8 mouse cellular contexts compared by ENCODE assay signal in the genomic region with DNA sequence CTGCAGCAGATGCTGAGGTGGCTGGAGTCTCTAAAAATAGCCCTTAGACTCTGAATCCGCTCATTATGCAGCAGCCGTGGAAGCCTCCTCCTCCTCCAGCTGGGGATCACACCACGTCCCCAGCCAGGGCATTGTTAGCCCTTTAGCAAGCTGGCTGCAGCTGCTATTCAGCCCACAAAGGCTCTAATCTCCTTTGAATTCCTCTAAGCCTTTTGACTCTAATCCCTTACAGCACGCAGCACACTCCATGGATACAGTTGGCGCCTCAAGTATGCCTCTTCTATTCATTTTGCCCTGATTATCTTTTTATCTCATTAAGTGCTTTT.
DNase-seq lines count a peak whose midpoint lies in the region; ATAC-seq lines count a peak whose summit lies in the region.

No protein-coding gene starts in this region.

- no peak overlapping the region for H3K27ac ChIP-seq in heart, embryonic 16.5 days (ENCODE audit: low read length)
- peak overlapping the region; percentile 46; the same call in 1 of the 2 replicates for H3K27ac ChIP-seq in limb, embryonic 10.5 days
- H3K27ac ChIP-seq in stomach, embryonic 15.5 days, result no peak overlapping the region

- no peaks in the 10 kb centered on the region for H3K9me3 ChIP-seq in heart, embryonic 16.5 days (replicated peaks; ENCODE audit: control insufficient read depth, low read length)
- no peaks in the 10 kb centered on the region for H3K9me3 ChIP-seq in limb, embryonic 10.5 days (replicated peaks)
- no peaks in the 10 kb centered on the region for H3K9me3 ChIP-seq in stomach, embryonic 15.5 days

- H3K4me3 ChIP-seq in heart, embryonic 16.5 days (ENCODE audit: low read length), result no peak overlapping the region
- no peak overlapping the region for H3K4me3 ChIP-seq in limb, embryonic 10.5 days
- no peak overlapping the region for H3K4me3 ChIP-seq in stomach, embryonic 15.5 days (replicated peaks)

- no peak for DNase-seq in frontal cortex, postnatal 14 days (ENCODE audit: low spot score in 2 of 2)
- DNase-seq in brain, adult 2 months (ENCODE audit: low read depth, low spot score), result peak; percentile 89
- DNase-seq in limb, embryonic 10.5 days (ENCODE audit: low spot score), result no peak
- DNase-seq in urinary bladder, postnatal 36 days (ENCODE audit: low spot score in 2 of 2), result no peak
- no peak for DNase-seq in adrenal gland, postnatal 4 days (ENCODE audit: low spot score in 2 of 2)

- no peak overlapping the region for H3K9ac ChIP-seq in heart, embryonic 16.5 days (ENCODE audit: low read length)
- H3K9ac ChIP-seq in stomach, embryonic 15.5 days, result no peak overlapping the region

- peaks cover 11% of the 10 kb centered on the region for H3K4me1 ChIP-seq in heart, embryonic 16.5 days (ENCODE audit: control insufficient read depth, insufficient read depth, low read length)
- H3K4me1 ChIP-seq in limb, embryonic 10.5 days, result peaks cover 16% of the 10 kb centered on the region
- H3K4me1 ChIP-seq in stomach, embryonic 15.5 days, result peaks cover 6% of the 10 kb centered on the region; the same call in 1 of the 2 replicates

- 18% methylated on average over 5 of the region's 5 CpGs for WGBS in heart, embryonic 16.5 days
- 20% methylated on average over 5 of the region's 5 CpGs for WGBS in limb, embryonic 10.5 days
- 19% methylated on average over 5 of the region's 5 CpGs for WGBS in stomach, embryonic 15.5 days

- H3K36me3 ChIP-seq in heart, embryonic 16.5 days (ENCODE audit: control insufficient read depth, insufficient read depth), result no peaks in the 10 kb centered on the region
- H3K36me3 ChIP-seq in limb, embryonic 10.5 days, result no peaks in the 10 kb centered on the region
- no peaks in the 10 kb centered on the region for H3K36me3 ChIP-seq in stomach, embryonic 15.5 days

- no peaks in the 10 kb centered on the region for H3K27me3 ChIP-seq in heart, embryonic 16.5 days (ENCODE audit: control insufficient read depth, insufficient read depth, low read length)
- no peaks in the 10 kb centered on the region for H3K27me3 ChIP-seq in limb, embryonic 10.5 days (ENCODE audit: low read depth, poor library complexity, severe bottlenecking)
- H3K27me3 ChIP-seq in stomach, embryonic 15.5 days (replicated peaks), result no peaks in the 10 kb centered on the region

- no peak overlapping the region; the same call in 1 of the 2 replicates for H3K4me2 ChIP-seq in heart, embryonic 16.5 days (ENCODE audit: low read depth, low read length)
- no peak overlapping the region for H3K4me2 ChIP-seq in stomach, embryonic 15.5 days

- ATAC-seq in frontal cortex, adult (ENCODE audit: low TSS enrichment), result peak; percentile 61
- peak; percentile 57 for ATAC-seq in heart, embryonic 16.5 days (replicated peaks; ENCODE audit: extremely low read depth, insufficient read depth, low FRiP score)
- ATAC-seq in stomach, embryonic 15.5 days (ENCODE audit: insufficient read depth, low FRiP score, low read depth), result peak; percentile 70; the same call in 1 of the 2 replicates
